Mouse (Mus musculus) myocyte (in vitro differentiated cells): ENCODE measurements around the gene Yjefn3. TPM values are rescaled to one million over a fixed set of nuclear protein-coding genes. Genes with fewer than 3 reads are reported as not detected.

Experiments
- H3K27me3 ChIP-seq: one replicate; pipeline ENCODE4 v1.6.1; 2011; ENCODE audit not compliant: control insufficient read depth, insufficient read depth, insufficient read length
- H3K36me3 ChIP-seq: one replicate; pipeline ENCODE4 v1.6.1; 2011; ENCODE audit not compliant: control insufficient read depth, insufficient read depth
- H3K4me2 ChIP-seq: one replicate; pipeline ENCODE4 v1.6.1; 2011; ENCODE audit warnings: low read depth, control low read depth
- H3K4me3 ChIP-seq: one replicate; pipeline ENCODE4 v1.5.1; 2011; ENCODE audit warnings: mild to moderate bottlenecking, control low read depth, moderate library complexity
- H3K79me2 ChIP-seq: one replicate; pipeline ENCODE4 v1.6.1; 2011; ENCODE audit not compliant: control insufficient read depth, insufficient read depth
- H3ac ChIP-seq: one replicate; pipeline ENCODE4 v1.6.1; 2011; ENCODE audit not compliant: control insufficient read depth, insufficient read length
- CEBPB ChIP-seq: IDR thresholded peaks from 2 replicates; pipeline ENCODE4 v1.6.1; 2011; ENCODE audit warnings: mild to moderate bottlenecking, moderate library complexity; ENCODE audit not compliant: poor library complexity, insufficient read depth, severe bottlenecking
- E2F4 ChIP-seq: IDR thresholded peaks from one replicate; pipeline ENCODE4 v1.6.1; 2011; ENCODE audit warnings: mild to moderate bottlenecking, control low read depth, moderate library complexity; ENCODE audit not compliant: insufficient read depth
- MAX ChIP-seq: IDR thresholded peaks from one replicate; pipeline ENCODE4 v1.6.1; 2011; ENCODE audit warnings: low read depth, mild to moderate bottlenecking, control low read depth
- MYOD1 ChIP-seq, 3 experiments: IDR thresholded peaks; one replicate each; pipeline ENCODE4 v1.6.1; 2011; ENCODE audit warnings: control low read depth in 2 of 3, low read depth in 2 of 3, mild to moderate bottlenecking in 2 of 3, moderate library complexity in 1 of 3; ENCODE audit not compliant: insufficient read length in 2 of 3, control insufficient read depth in 1 of 3
- MYOG ChIP-seq, 3 experiments: IDR thresholded peaks; one replicate each; pipeline ENCODE4 v1.6.1; 2011; ENCODE audit warnings: control low read depth in 2 of 3, low read depth in 2 of 3, mild to moderate bottlenecking in 2 of 3; ENCODE audit not compliant: insufficient read length in 2 of 3, control insufficient read depth in 1 of 3, insufficient read depth in 1 of 3
- POLR2A ChIP-seq: IDR thresholded peaks from one replicate; pipeline ENCODE4 v1.6.1; 2011; ENCODE audit warnings: low read depth, mild to moderate bottlenecking, control low read depth, moderate library complexity; ENCODE audit not compliant: insufficient read length
- POLR2AphosphoS2 ChIP-seq: IDR thresholded peaks from one replicate; pipeline ENCODE4 v1.6.1; 2011; ENCODE audit warnings: low read depth, control low read depth; ENCODE audit not compliant: insufficient read length
- REST ChIP-seq: IDR thresholded peaks from one replicate; pipeline ENCODE4 v1.6.1; 2011; ENCODE audit warnings: mild to moderate bottlenecking, control low read depth, moderate library complexity; ENCODE audit not compliant: insufficient read depth, insufficient read length
- SRF ChIP-seq: IDR thresholded peaks from one replicate; pipeline ENCODE4 v1.6.1; 2011; ENCODE audit warnings: low read depth; ENCODE audit not compliant: control insufficient read depth, insufficient read length
- TCF12 ChIP-seq: IDR thresholded peaks from one replicate; pipeline ENCODE4 v1.6.1; 2011; ENCODE audit warnings: mild to moderate bottlenecking, control low read depth; ENCODE audit not compliant: poor library complexity, insufficient read depth, severe bottlenecking
- TCF3 ChIP-seq: IDR thresholded peaks from one replicate; pipeline ENCODE4 v1.6.1; 2011; ENCODE audit warnings: low read depth, control low read depth; ENCODE audit not compliant: insufficient read length
- USF1 ChIP-seq: IDR thresholded peaks from one replicate; pipeline ENCODE4 v1.6.1; 2011; ENCODE audit warnings: low read depth, mild to moderate bottlenecking, control low read depth, moderate library complexity
- polyA plus RNA-seq: library from polyadenylated mRNA; unstranded; fragments of >200 nt; fragmentation: generic; extraction: Trizol; gene quantifications from one replicate; pipeline ENCODE4 v1.2.1, GENCODE M21; 2012; ENCODE audit warnings: missing spikeins

The Yjefn3 gene
- polyA plus RNA-seq, 1 experiment: 19.0 TPM

- H3K27me3 ChIP-seq: no peaks in the 10 kb centered on the region
- peaks cover 49% of the 10 kb centered on the region for H3K79me2 ChIP-seq
- peak overlapping the region; percentile 72 for H3K4me2 ChIP-seq
- H3K4me3 ChIP-seq: peak overlapping the region; percentile 90
- no peaks in the 10 kb centered on the region for H3K36me3 ChIP-seq
- TF ChIP-seq MYOG (IDR thresholded peaks at IDR 0.05; ENCODE audit: control insufficient read depth in 1 of 3, insufficient read depth in 1 of 3, insufficient read length in 2 of 3, low read depth in 2 of 3) (no peak), MAX (no peak), POLR2A (no peak), MYOD1 (IDR thresholded peaks at IDR 0.05; ENCODE audit: control insufficient read depth in 1 of 3, insufficient read length in 2 of 3, low read depth in 2 of 3) (no peak), SRF (no peak), USF1 (no peak), POLR2AphosphoS2 (no peak), CEBPB (no peak), TCF3 (no peak), REST (no peak), TCF12 (no peak), E2F4 (no peak)
- peak overlapping the region; percentile 10 for H3ac ChIP-seq
Measured at GRCm38 (mm10) chr8:69900895-69901451, 1.5 kb downstream of the Yjefn3 start.

- H3K27me3 ChIP-seq: no peaks in the 10 kb centered on the region
- no peak overlapping the region for H3ac ChIP-seq
- no peak overlapping the region for H3K4me3 ChIP-seq
- peak overlapping the region; percentile 72 for H3K4me2 ChIP-seq
- no peaks in the 10 kb centered on the region for H3K36me3 ChIP-seq
- H3K79me2 ChIP-seq: peaks cover 50% of the 10 kb centered on the region
- TF ChIP-seq E2F4: no peak
- TF ChIP-seq POLR2A: no peak
- TF ChIP-seq TCF3: no peak
- TF ChIP-seq CEBPB: no peak
- TF ChIP-seq TCF12: no peak
- no peak for TF ChIP-seq SRF
- no peak for TF ChIP-seq REST
- TF ChIP-seq MYOG (IDR thresholded peaks at IDR 0.05; ENCODE audit: control insufficient read depth in 1 of 3, insufficient read depth in 1 of 3, insufficient read length in 2 of 3, low read depth in 2 of 3): no peak
- no peak for TF ChIP-seq POLR2AphosphoS2
- no peak for TF ChIP-seq MYOD1 (IDR thresholded peaks at IDR 0.05; ENCODE audit: control insufficient read depth in 1 of 3, insufficient read length in 2 of 3, low read depth in 2 of 3)
- TF ChIP-seq MAX: no peak
- TF ChIP-seq USF1: no peak
Measured at GRCm38 (mm10) chr8:69899876-69900275, 2.6 kb downstream of the Yjefn3 start.

GRCm38 (mm10) chr8:69897857-69898256 is 4.7 kb downstream of the Yjefn3 start:
- H3K36me3 ChIP-seq: no peaks in the 10 kb centered on the region
- H3K27me3 ChIP-seq: no peaks in the 10 kb centered on the region
- H3K4me2 ChIP-seq: peak overlapping the region; percentile 32
- H3K4me3 ChIP-seq: no peak overlapping the region
- H3ac ChIP-seq: no peak overlapping the region
- H3K79me2 ChIP-seq: peaks cover 50% of the 10 kb centered on the region
- no peak for TF ChIP-seq TCF12
- no peak for TF ChIP-seq USF1
- no peak for TF ChIP-seq MYOD1 (IDR thresholded peaks at IDR 0.05; ENCODE audit: control insufficient read depth in 1 of 3, insufficient read length in 2 of 3, low read depth in 2 of 3)
- no peak for TF ChIP-seq MYOG (IDR thresholded peaks at IDR 0.05; ENCODE audit: control insufficient read depth in 1 of 3, insufficient read depth in 1 of 3, insufficient read length in 2 of 3, low read depth in 2 of 3)

GRCm38 (mm10) chr8:69895772-69896451 is 6.6 kb downstream of the Yjefn3 start:
- Histone ChIP-seq H3K79me2 (peaks cover 46% of the 10 kb centered on the region), H3K27me3 (no peaks in the 10 kb centered on the region), H3K36me3 (no peaks in the 10 kb centered on the region), H3K4me2 (no peak overlapping the region), H3ac (no peak overlapping the region), H3K4me3 (no peak overlapping the region)
- TF ChIP-seq MAX: no peak
- TF ChIP-seq TCF3: no peak
- TF ChIP-seq USF1: no peak
- TF ChIP-seq E2F4: no peak
- TF ChIP-seq SRF: no peak
- TF ChIP-seq POLR2AphosphoS2: no peak
- no peak for TF ChIP-seq CEBPB
- TF ChIP-seq TCF12: no peak
- TF ChIP-seq POLR2A: no peak
- TF ChIP-seq REST: no peak
- no peak for TF ChIP-seq MYOD1 (IDR thresholded peaks at IDR 0.05; ENCODE audit: control insufficient read depth in 1 of 3, insufficient read length in 2 of 3, low read depth in 2 of 3)
- no peak for TF ChIP-seq MYOG (IDR thresholded peaks at IDR 0.05; ENCODE audit: control insufficient read depth in 1 of 3, insufficient read depth in 1 of 3, insufficient read length in 2 of 3, low read depth in 2 of 3)
